Mouse (Mus musculus) monocyte, adult 5-6 weeks (primary cell): ENCODE results near the gene Srgap3. TPM values are rescaled to one million over a fixed set of nuclear protein-coding genes. Genes with fewer than 3 reads are reported as not detected.
A peak's percentile ranks its signal among the peaks of the same experiment; 100 is the strongest.

Experiments used
- ATAC-seq: fragments of 153-309, 156-312 bp; replicated peaks from 2 replicates; pipeline ENCODE4 v1.8.0; 2017; ENCODE audit warnings: mild to moderate bottlenecking; ENCODE audit not compliant: low TSS enrichment, insufficient number of reproducible peaks, severe bottlenecking, poor library complexity, low FRiP score
- total RNA-seq: library from RNA; stranded (forward); fragments of 200-1000, 200-491, 200-594 nt; gene quantifications from 3 replicates; pipeline ENCODE4 v1.2.3, GENCODE M21; 2017

Srgap3 gene
- total RNA-seq, result 2.5 to 23.9 TPM (median 4.5 TPM) in 3 replicates

DNA sequence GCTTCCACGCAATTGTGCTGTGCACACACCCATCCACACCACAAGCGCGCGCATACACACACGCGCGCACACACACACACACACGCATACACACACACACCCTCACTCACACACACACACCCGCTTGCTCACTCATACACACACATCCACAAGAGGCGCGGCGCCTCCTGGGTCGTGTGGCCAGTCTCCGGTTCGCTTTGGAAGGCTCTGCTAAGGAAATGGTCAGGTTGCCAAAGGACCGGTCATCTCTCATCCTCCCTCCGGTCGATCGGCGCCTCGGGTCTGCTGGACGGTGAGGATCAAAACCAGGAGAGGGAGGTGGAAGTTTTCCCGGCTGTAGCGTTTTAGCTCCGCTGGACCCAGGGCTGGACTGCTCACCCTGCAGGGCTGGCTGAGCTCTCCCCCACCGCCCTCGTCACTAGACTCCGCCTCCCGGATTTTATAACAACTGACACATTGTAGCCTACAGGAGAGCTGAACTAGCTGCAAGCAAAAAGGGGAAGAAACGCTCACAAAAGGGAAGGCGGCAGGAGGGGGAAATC lies at the start of gene Srgap3:
Gene Srgap3, minus strand, starts transcription at position 372 of the 542 bp plus-strand sequence.
- ATAC-seq, result peak; percentile 68

DNA sequence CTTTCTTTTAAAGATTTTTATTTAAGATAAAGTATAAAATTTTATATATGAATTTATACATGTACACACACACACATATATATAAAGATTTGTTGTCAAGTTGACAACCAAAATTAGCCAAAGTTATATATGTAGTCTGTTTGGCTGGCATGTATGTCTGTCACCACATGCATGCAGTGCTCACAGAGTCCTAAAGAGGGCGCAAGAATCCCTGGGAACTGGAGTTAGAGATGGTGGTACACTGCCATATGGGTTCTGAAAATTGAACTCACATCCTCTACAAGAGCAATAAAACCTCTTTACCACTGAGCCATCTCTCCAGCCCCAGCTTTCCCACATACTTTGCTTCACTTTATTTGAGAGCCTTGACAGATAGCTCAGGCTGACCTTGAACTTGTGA lies 48.6 kb upstream of the Srgap3 start:
- ATAC-seq, result no peak

DNA sequence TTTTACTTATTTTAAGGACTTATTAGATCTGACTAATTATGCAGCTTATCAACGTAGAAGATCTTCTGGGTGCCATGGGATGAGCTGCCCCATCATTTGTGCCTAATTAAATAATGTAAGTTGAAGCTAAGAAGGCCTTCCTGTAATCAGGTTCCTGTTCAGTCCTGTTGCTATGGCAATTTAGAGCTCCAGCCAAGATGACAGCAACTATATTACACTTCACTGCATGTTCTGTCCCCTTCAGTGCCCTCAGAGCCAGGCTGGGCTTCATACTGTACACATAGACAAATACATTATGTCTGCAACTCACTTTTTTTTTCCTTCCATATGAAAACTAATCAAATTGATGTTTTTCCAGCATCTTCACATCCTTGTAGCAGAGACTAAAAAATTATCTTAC lies 43.1 kb upstream of the Srgap3 start:
- ATAC-seq, result no peak

DNA sequence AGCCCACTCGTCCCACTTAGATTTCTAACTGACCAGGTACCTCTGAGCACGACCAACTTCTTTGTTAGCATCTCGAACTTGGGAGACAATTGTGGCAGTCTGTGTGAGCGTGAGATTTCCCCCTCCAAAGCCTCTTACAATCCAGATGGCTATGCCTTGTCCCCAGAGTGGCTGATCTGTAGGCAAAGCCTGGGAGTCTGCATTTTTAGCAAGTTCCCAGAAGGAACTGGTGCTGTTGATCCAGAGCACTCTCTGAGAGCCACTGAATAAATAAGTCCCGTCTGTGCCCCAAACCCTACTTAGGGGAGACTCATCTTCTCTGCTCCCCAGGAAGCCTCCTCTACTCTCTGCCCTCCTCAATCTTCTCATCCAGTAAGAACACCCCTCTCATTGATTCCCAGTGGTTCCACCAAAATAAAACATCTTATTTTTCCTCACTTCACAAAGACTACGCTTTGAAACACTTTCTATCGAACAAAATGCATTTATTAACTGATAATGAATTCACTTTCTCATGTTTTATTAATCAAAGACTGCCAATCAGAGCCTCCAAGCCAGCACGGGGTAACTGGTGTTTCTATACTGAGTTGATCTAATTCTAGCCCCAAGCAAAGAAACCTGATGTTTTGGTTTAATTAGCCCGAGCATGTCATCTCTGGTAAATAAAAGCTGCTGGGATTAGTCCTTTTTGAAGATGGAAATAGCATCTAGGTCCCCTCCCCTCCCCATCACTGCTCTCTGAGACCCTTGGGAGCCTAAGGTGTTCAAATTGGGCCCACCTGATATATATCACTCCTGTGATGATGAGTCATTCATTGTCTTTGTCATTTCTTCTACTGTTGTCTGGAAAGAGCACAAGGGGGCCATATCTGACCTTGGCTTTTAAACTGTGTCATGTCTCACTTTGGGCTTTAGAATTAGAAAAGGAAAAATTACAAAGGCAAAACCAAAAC lies 38.6 kb upstream of the Srgap3 start:
- no peak for ATAC-seq

DNA sequence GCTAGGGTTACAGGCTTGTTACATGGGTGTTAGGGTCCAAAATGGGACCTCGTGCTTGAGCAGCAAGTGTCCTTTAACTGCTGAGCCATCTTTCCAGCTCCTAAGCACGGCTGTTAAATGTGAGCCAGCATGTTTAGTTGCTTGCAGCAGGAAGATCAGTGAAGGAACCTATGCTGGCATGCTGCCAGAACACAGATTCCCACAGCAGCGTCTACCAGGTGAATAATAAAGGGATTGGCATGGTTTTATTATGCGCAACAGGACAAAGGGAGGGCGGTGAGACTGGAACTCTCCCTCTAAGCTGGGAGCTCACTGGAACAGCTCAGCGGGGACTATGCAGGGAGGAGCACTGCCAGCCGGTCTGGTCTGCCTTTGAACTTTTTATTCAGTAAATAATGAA lies 35.2 kb upstream of the Srgap3 start:
- ATAC-seq, result no peak

DNA sequence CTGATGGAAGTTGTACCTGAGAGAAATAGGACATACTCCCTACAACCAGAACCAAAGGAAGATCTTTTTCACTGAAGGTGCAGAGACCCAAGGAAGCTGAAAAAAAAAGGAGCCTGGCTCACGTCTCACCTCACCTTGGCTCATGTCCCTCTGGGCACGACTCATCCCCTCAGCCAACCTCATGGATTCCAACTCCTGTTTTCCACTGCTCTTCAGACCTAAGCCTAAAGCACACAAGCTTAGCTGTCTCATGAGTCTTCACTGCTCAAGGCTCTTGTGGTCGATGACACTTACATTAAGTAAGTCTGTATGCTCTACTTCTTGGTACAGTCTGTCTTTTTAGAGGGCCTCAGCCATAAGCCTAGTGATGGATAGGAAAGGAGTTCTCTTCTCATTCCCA lies 31.9 kb upstream of the Srgap3 start:
- ATAC-seq, result no peak

DNA sequence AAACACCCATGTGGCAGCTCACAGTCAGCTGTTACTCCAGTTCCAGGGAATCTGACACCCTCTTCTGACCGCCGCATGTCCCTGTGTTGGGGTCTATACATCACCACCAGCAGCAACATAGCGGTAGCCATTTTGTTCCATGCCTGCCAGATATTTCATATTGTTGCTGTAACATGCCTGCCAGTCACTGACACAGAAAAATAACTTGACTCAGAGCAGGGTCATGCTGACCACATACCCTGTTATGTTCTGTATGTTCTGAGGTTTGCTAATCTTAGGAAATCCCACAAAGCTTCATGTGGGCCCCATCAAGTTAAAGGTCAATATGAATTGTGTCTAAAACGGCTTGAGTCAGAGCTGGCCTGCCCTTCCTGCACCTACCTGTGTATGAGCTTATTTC lies 30.2 kb upstream of the Srgap3 start:
- no peak for ATAC-seq

DNA sequence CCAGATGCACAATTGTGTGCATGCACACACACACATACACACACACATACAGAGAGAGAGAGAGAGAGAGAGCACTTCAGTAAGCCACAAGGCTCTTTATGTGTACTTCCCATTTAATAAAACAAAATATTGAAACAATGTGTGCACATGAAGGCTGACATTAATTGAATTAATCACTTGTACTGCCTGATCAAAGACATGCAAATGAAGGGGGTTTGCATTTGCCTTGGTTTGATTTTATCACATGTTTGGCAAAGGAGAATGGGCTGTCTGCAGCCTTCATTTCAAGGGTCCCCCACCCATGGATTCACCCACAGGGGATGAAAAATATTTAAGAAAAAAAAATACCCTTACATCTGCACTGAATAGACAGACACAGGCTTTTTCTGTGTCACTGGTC lies 29.5 kb upstream of the Srgap3 start:
- ATAC-seq, result no peak

DNA sequence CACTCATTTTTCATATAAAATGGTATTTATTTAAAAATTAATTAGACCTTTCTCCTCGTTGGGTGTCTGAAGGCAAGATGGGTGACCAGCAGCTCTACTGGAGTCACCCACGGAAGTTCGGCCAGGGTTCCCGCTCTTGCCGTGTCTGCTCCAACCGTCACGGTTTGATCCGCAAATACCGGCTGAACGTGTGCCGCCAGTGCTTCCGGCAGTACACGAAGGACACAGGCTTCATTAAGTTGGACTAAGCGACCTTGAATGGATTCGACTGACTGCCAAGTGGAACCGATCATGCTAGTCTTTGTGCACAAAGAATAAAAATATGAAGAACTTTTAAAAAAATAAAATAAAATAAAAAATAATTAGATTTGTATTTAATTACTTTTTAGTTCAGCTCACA lies 29.1 kb upstream of the Srgap3 start:
- ATAC-seq, result no peak

DNA sequence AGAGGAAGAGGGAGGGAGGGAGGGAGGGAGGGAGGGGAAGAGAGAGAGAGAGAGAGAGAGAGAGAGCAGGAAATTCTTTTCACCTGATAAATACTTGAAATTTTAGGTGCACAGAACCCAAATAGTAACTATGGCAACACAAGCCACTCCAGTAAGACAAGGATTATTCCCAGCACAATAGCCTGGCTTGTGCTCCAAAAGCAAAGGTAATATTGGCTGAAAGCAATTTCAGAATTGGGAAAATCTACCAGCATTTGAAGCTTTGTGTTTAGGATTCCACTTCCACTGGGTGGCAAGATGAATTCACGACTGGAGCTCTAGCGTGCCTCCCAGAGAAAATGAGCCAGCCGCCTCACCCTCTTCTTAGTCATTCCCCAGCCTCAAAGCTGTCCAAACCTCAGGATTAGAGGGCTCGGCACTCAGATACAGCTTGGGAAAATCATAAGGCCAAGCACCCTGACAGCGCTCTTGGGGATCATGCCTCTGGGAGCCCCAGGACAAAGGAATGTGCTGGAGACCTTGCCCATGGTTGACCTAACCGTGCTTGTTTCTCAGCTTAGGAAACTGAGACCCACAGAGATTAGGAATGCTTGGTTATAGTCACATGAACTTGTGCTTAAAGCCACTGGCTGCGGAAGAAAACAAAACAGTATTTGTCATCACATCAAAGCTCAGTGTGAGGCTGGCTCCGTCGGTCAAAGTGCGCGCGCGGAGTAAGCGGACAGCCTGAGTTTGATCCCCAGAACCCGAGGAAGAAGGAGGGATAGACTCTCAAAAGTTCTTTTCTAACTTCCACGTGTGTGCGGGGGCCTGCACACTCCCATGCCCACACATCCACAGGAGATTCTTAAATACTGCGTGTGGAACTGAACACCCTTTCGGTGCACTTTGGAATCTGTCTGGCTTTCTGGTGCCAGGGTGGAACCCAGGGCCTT lies 27.0 kb upstream of the Srgap3 start:
- ATAC-seq, result no peak

DNA sequence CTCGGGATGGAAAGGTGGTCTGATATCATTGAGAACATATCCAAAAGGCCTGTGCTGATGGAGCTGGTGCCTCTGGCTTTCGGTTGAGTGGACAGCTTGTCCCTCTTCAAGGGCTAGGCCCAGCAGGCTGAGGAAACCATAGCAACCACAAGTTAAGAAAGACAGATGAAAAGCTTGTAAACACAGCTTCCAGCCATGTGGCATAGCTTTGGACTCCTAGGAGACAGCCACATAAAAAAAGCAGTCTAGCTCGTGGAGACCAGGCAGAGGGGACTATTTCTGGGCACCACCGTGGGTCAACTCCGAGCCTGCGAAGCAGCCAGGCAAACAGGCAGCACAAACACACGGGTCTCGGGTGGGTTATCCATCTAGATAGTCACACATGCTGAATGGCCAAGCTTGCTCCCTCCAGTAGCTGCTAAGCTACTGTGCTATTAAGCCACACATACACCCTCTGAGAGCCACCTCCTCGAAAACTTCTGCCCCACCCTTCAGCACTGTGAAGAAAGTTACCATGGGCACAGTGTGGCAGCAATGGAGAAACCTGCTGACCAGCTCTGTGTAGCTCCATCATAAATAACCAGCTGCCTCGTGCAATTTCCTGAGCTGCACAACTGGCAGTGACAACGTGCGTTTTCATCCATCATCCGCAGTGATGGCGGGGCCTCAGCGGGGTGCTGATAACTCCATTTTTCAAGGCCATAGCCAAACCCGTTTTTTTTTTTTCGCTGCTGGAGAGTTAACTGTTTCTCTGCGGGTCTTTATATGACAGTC lies 26.0 kb upstream of the Srgap3 start:
- no peak for ATAC-seq

DNA sequence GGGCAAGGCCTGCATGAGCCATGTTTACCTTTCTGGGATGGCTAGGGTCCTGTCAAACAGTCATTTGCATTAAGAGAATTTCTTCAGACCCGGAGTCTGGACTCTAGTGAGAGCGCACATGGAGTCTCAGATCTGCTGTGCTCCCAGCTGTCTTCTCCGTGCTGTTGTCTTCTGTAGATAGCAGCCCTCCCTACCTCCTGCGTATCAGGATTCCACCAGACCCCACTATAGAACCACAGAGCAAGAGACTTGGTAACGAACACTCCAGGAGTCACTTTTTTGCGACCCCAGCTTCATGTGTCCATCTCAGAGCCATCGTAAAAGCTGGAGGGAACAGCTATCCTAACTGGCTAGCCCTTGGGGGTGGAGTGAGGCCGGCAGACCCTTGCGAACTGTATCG lies 25.1 kb upstream of the Srgap3 start:
- ATAC-seq, result no peak

DNA sequence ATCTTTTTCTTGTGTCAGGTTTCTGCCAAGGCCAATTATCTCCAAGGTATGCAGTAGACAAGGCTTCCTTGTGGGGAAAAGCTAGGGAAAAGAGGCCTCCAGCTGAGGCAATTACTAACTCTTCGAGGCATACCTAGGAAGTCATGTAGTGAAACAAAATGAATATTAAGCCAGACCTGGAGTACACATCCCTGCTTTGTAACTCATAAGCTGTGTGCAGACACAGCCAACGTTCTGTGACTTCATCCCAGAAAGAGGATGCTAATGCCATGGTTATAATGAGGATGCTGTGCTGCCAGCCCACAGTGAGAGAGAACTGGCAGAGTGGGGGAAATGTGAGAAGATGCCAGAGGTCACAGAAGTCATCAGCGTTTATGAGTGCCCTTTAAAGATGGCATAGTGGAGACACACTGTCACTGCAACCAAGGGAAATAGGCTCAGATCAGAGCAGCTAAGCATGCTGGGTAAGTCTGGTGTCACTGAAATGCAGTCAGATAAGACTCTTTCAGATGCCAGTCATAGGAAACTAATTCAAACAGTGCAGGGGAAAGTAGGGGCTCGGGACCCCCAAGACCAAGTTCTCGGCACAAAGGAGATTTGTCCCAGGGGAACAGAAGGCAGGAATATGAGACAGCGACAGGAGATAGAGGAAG lies 24.2 kb upstream of the Srgap3 start:
- ATAC-seq, result no peak

DNA sequence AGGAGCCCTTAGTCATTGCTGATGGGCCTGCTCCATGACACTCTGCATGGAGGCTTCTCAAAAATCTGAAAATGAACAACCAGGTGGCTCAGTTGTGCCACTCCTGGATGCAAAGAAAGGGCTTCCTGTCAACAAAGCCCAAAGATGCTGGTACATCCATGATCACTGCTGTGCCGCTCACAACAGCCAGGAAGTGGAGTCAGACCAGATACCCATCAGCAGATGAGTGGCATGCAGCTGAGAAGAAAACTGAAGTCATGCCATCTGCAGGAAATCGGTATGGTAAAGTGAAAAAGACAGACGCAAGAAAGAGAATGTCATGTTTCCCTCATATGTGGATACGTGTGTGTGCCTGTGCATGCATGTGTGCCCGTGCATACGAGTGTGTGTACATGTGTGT lies 20.3 kb upstream of the Srgap3 start:
- no peak for ATAC-seq

DNA sequence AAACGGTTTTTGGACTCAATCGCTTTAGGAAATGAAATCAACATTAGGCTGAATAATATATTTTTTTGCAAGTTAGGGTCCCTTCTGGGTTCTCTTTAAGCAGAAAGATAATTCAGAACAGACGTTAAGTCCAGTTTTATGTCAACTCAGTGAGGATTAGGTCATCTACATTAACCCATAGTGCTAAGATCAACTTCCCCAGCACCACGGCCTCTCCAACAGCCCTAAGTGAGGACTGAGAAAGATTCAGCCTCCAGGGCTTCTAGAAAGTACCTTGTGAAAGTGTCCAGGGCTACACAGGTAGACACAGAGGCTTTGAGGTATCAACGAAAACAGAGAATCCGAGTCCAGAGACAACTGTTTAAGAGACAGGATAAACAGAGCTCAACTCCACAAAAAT lies 11.3 kb upstream of the Srgap3 start:
- no peak for ATAC-seq

DNA sequence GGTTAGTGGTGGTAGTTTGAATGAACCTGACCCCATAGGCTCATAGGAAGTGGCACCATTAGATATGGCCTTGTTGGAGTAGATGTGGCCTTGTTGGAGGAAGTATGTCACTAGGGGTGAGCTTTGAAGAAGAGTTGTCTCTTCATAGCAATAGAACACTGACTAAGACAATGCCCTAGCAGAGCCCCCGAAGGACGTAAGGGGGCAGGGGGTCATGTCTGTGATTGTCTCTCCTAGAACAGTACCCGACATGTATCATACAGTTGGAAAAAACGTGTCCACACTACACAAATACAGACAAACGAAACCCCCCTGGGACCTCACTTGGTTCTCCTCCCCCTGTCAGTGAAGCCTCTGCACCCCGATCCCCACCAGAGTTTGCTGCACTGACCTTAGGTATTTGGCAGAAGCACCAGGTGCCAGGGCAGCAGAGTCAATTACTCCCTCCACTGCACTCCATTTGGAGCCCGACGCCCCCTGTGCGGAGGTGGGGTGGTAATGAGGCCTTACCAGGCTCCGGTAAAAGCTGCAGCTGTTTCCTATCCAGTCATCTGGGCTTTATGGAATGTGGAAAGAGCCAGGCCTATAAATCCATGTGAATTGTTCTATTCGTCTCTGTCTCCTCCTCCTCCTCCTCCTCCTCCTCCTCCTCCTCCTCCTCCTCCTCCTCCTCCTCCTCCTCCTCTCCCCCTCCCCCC lies 10.7 kb upstream of the Srgap3 start:
- no peak for ATAC-seq

DNA sequence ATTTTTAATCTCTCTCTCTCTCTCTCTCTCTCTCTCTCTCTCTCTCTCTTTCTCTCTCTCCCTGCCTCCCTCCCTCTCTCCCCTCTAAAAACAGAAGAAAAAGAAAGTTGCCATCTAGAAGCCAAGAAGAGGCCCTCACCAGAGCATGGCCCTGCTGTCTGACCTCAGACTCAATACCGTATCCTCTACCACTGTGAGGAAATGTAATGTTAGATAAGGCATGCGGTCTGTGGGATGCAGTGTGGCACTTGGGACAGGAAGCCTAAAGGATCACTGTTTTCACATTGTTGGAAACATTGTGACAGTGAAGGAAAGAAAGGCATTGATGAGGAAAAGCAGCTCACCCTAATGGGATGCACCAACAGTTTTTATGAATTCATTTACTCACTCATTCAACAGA lies 8.7 kb upstream of the Srgap3 start:
- ATAC-seq, result no peak

DNA sequence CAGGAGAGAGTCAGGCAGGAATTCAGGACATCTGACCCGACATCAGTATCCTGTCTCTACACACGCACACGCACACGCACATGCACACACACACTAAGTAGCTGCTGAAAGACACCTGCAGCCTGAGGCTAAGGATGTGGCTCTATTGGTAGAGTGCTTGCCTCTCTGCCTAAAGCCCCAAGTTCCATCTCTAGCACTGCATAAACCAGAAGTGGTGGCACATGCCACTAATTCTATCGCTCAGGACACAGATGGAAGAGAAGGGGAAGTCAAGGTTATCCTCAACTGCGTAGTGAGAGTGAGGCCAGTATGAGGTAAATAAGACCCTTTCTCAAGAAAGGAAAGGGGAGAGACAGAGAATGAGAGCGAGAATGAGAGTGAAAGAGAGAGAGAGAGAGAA lies 6.8 kb upstream of the Srgap3 start:
- ATAC-seq, result no peak
